Mouse (Mus musculus): Measurements from ENCODE around the gene Rnf220. TPM values are rescaled to one million over a fixed set of nuclear protein-coding genes. Genes with fewer than 3 reads are reported as not detected.
A peak's percentile ranks its signal among the peaks of the same experiment; 100 is the strongest.

Rnf220 gene
- total RNA-seq, 2 experiments from 2014 or later = 31.6 to 35.3 TPM

- intact Hi-C loops (cut with DNase I) = loop anchor here (10.0 kb wide), 1 partner anchor 114 kb away; no protein-coding TSS in a partner anchor
- DNase-seq = no peak
Measured at GRCm38 (mm10) chr4:117390850-117391795, 105.7 kb downstream of the Rnf220 start.

GRCm38 (mm10) chr4:117389264-117390054, 107.4 kb downstream of the Rnf220 start:
- intact Hi-C loops (cut with DNase I) = loop anchor here (10.0 kb wide), 1 partner anchor 115 kb away; no protein-coding TSS in a partner anchor
- DNase-seq = peak; percentile 11 to 29

GRCm38 (mm10) chr4:117385247-117385646, 111.6 kb downstream of the Rnf220 start:
- intact Hi-C loops (cut with DNase I) = no loop called here
- no peak for DNase-seq

- intact Hi-C loops (cut with DNase I) = no loop called here
- no peak for DNase-seq
Measured at GRCm38 (mm10) chr4:117381846-117382245, 115.0 kb downstream of the Rnf220 start.

GRCm38 (mm10) chr4:117380558-117380935, 116.3 kb downstream of the Rnf220 start:
- intact Hi-C loops (cut with DNase I) = no loop called here
- no peak for DNase-seq

- intact Hi-C loops (cut with DNase I) = no loop called here
- no peak for DNase-seq
Measured at GRCm38 (mm10) chr4:117379803-117380557, 116.9 kb downstream of the Rnf220 start.

- intact Hi-C loops (cut with DNase I) = no loop called here
- DNase-seq = no peak
Measured at GRCm38 (mm10) chr4:117374078-117374540, 122.7 kb downstream of the Rnf220 start.

GRCm38 (mm10) chr4:117373324-117374077, 123.4 kb downstream of the Rnf220 start:
- DNase-seq = no peak
- intact Hi-C loops (cut with DNase I) = no loop called here

- intact Hi-C loops (cut with DNase I) = no loop called here
Measured at GRCm38 (mm10) chr4:117371896-117372295, 125.0 kb downstream of the Rnf220 start.

GRCm38 (mm10) chr4:117370354-117370753, 126.5 kb downstream of the Rnf220 start:
- no peak for DNase-seq
- intact Hi-C loops (cut with DNase I) = no loop called here

More at GRCm38 (mm10) chr4:117371896-117372295, 125.0 kb downstream of the Rnf220 start:
- no peak for DNase-seq

- no peak for DNase-seq
- intact Hi-C loops (cut with DNase I) = no loop called here
Measured at GRCm38 (mm10) chr4:117369571-117369970, 127.3 kb downstream of the Rnf220 start.

- DNase-seq = no peak
- intact Hi-C loops (cut with DNase I) = no loop called here
Measured at GRCm38 (mm10) chr4:117367365-117367764, 129.5 kb downstream of the Rnf220 start.

GRCm38 (mm10) chr4:117362085-117362484, 134.8 kb downstream of the Rnf220 start:
- intact Hi-C loops (cut with DNase I) = no loop called here
- no peak for DNase-seq

GRCm38 (mm10) chr4:117361558-117361873, 135.3 kb downstream of the Rnf220 start:
- intact Hi-C loops (cut with DNase I) = no loop called here
- DNase-seq = no peak

- no peak for DNase-seq
- intact Hi-C loops (cut with DNase I) = no loop called here
Measured at GRCm38 (mm10) chr4:117360713-117361557, 135.9 kb downstream of the Rnf220 start.

- intact Hi-C loops (cut with DNase I) = no loop called here
- no peak for DNase-seq
Measured at GRCm38 (mm10) chr4:117359803-117360382, 137.0 kb downstream of the Rnf220 start.

GRCm38 (mm10) chr4:117357917-117358316, 138.9 kb downstream of the Rnf220 start:
- DNase-seq = no peak
- intact Hi-C loops (cut with DNase I) = no loop called here

GRCm38 (mm10) chr4:117357104-117357503, 139.7 kb downstream of the Rnf220 start:
- DNase-seq = no peak
- intact Hi-C loops (cut with DNase I) = no loop called here

All from heart, postnatal 14 days (tissue).